Mouse (Mus musculus): ENCODE results near the gene Plcl1. TPM values are rescaled to one million over a fixed set of nuclear protein-coding genes. Genes with fewer than 3 reads are reported as not detected.
"Not testable (repeated sequence)": the region's sequence is repeated elsewhere in the genome, so short reads cannot be mapped to it uniquely, and the experiment has no call there.

Plcl1 gene
- polyA plus RNA-seq, 1 experiment from 2014 or later: 4.1 TPM

DNA sequence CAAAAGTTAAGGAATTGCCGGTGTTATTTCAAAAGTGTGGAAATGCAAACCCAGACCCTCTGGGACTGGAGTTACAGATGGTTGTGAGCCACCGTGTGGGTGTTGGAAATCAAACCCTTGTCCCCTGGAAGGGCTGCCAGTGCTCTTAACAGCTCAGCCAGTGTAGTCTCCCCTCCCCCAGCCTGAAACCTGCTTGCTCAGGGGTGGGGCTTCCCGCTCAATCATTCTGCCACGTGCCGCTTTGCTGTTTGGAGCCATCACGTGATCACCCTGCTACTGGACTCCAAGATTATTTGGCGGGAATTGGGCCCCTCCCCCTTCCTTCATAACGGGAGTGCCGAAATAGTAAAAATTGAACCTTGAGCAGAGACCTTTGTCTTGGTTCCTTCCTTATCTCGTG, 81.7 kb downstream of the Plcl1 start:
- not testable (repeated sequence) for H3K27me3 ChIP-seq (replicated peaks); H3K4me2 ChIP-seq; ATAC-seq (ENCODE audit: low FRiP score); H3K9ac ChIP-seq (replicated peaks); H3K4me1 ChIP-seq; H3K36me3 ChIP-seq; H3K4me3 ChIP-seq (replicated peaks); H3K9me3 ChIP-seq (replicated peaks); H3K27ac ChIP-seq (replicated peaks)
- 88% methylated on average over 10 of the region's 10 CpGs for WGBS

- 86% methylated on average over 2 of the region's 2 CpGs for WGBS
- no peak for ATAC-seq (ENCODE audit: low FRiP score)
- H3K36me3 ChIP-seq: no peaks in the 10 kb centered on the region
- H3K4me3 ChIP-seq (replicated peaks): no peak overlapping the region
- no peaks in the 10 kb centered on the region for H3K9me3 ChIP-seq (replicated peaks)
- H3K27me3 ChIP-seq (replicated peaks): no peaks in the 10 kb centered on the region
- no peak overlapping the region for H3K27ac ChIP-seq (replicated peaks)
- H3K4me2 ChIP-seq: no peak overlapping the region
- H3K4me1 ChIP-seq: peaks cover 4% of the 10 kb centered on the region; the same call in 1 of the 2 replicates
- H3K9ac ChIP-seq (replicated peaks): no peak overlapping the region
These were observed 82.5 kb downstream of the Plcl1 start for GRCm38 (mm10) chr1:55488261-55488660.

- no peak overlapping the region for H3K4me3 ChIP-seq (replicated peaks)
- H3K36me3 ChIP-seq: no peaks in the 10 kb centered on the region
- H3K4me1 ChIP-seq: peaks cover 4% of the 10 kb centered on the region; the same call in 1 of the 2 replicates
- no peak overlapping the region for H3K27ac ChIP-seq (replicated peaks)
- no peaks in the 10 kb centered on the region for H3K9me3 ChIP-seq (replicated peaks)
- H3K9ac ChIP-seq (replicated peaks): no peak overlapping the region
- WGBS: 37% methylated on average over 6 of the region's 6 CpGs
- H3K4me2 ChIP-seq: no peak overlapping the region
- no peak; the same call in 1 of the 2 replicates for ATAC-seq (ENCODE audit: low FRiP score)
- no peaks in the 10 kb centered on the region for H3K27me3 ChIP-seq (replicated peaks)
These were observed 83.6 kb downstream of the Plcl1 start for GRCm38 (mm10) chr1:55489355-55489754.

DNA sequence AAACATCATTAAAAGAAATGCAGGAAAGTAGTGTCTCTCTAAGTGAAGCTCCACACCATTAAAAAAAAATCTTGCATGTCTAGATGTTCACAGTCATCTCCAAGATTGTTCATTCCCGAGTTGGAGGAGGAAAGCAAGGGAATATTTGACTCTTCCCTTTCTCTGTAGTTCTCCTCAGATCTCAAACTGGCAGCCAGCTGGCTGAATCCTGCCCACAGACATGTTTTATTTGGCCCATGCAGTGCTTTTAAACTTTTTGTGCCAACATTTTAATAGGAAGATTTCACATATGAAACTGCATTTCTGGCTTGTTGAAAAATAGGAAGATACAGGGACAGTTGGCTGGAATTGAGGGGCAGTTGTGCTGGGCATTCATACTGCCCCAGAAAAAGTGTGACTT, 94.2 kb downstream of the Plcl1 start:
- WGBS: 76% methylated on average over 1 of the region's 1 CpGs
- H3K4me2 ChIP-seq: no peak overlapping the region
- no peaks in the 10 kb centered on the region for H3K36me3 ChIP-seq
- ATAC-seq (ENCODE audit: low FRiP score): no peak
- no peaks in the 10 kb centered on the region for H3K27me3 ChIP-seq (replicated peaks)
- no peak overlapping the region; the same call in 1 of the 2 replicates for H3K27ac ChIP-seq (replicated peaks)
- H3K9me3 ChIP-seq (replicated peaks): no peaks in the 10 kb centered on the region
- H3K4me3 ChIP-seq (replicated peaks): no peak overlapping the region
- H3K4me1 ChIP-seq: peaks cover 8% of the 10 kb centered on the region; the same call in 1 of the 2 replicates
- no peak overlapping the region for H3K9ac ChIP-seq (replicated peaks)

GRCm38 (mm10) chr1:55500981-55501682, 95.4 kb downstream of the Plcl1 start:
- no peak overlapping the region for H3K27ac ChIP-seq (replicated peaks)
- no peaks in the 10 kb centered on the region for H3K9me3 ChIP-seq (replicated peaks)
- no peaks in the 10 kb centered on the region for H3K36me3 ChIP-seq
- H3K27me3 ChIP-seq (replicated peaks): no peaks in the 10 kb centered on the region
- no peak overlapping the region for H3K4me2 ChIP-seq
- ATAC-seq (ENCODE audit: low FRiP score): peak; percentile 63; the same call in 1 of the 2 replicates
- peaks cover 8% of the 10 kb centered on the region; the same call in 1 of the 2 replicates for H3K4me1 ChIP-seq
- WGBS: 42% methylated on average over 2 of the region's 2 CpGs
- H3K4me3 ChIP-seq (replicated peaks): no peak overlapping the region
- no peak overlapping the region for H3K9ac ChIP-seq (replicated peaks)

- H3K27me3 ChIP-seq (replicated peaks): no peaks in the 10 kb centered on the region
- WGBS: 89% methylated on average over 4 of the region's 4 CpGs
- H3K9me3 ChIP-seq (replicated peaks): no peaks in the 10 kb centered on the region
- H3K36me3 ChIP-seq: no peaks in the 10 kb centered on the region
- peaks cover 4% of the 10 kb centered on the region; the same call in 1 of the 2 replicates for H3K4me1 ChIP-seq
- no peak overlapping the region for H3K9ac ChIP-seq (replicated peaks)
- ATAC-seq (ENCODE audit: low FRiP score): no peak
- no peak overlapping the region for H3K4me3 ChIP-seq (replicated peaks)
- no peak overlapping the region for H3K4me2 ChIP-seq
- no peak overlapping the region for H3K27ac ChIP-seq (replicated peaks)
These were observed 100.1 kb downstream of the Plcl1 start for GRCm38 (mm10) chr1:55505811-55506210.

DNA sequence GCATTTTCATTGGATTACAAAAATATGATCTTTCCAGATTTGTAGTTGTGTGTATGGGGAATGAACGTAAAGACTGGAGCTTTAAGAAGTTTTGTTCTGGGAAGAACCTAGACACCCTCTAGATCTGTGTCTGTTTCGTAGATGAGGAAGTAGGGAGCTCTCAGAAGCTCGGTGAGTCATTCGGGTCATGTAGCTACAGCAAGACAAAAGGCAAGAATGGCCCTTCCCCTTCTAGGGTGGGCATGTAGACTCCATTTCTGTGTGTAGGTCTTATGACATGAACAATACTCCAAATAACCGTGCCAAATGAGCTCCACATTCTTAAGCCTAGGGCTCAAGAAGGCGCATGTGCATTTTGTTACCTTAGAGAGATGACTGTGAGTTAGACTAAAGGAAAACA, 101.3 kb downstream of the Plcl1 start:
- Histone ChIP-seq H3K36me3 (no peaks in the 10 kb centered on the region), H3K4me2 (no peak overlapping the region), H3K27me3 (replicated peaks) (no peaks in the 10 kb centered on the region), H3K9me3 (replicated peaks) (no peaks in the 10 kb centered on the region), H3K4me1 (no peaks in the 10 kb centered on the region), H3K27ac (replicated peaks) (no peak overlapping the region), H3K4me3 (replicated peaks) (no peak overlapping the region), H3K9ac (replicated peaks) (no peak overlapping the region)
- no peak for ATAC-seq (ENCODE audit: low FRiP score)
- WGBS: 67% methylated on average over 6 of the region's 6 CpGs

DNA sequence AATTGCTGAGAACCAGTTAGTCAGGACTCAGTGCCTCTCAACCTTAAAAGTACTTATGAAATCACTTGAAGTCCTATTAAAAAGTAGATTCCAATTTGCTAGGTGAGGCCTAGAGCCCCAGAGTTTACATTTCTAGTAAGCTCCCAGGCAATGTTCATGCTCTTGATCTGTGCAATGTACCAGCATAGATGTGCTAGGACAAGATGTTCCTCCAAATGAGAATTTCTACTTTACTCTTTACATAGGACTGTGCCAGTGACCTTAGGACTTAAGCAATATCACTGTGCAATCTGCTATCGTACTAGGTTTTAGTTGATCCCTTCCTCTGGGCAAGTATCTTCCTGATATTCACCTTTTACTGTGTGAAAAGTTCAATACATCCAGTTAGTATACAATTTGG, 103.9 kb downstream of the Plcl1 start:
- no peaks in the 10 kb centered on the region for H3K9me3 ChIP-seq (replicated peaks)
- no peaks in the 10 kb centered on the region for H3K27me3 ChIP-seq (replicated peaks)
- H3K4me3 ChIP-seq (replicated peaks): no peak overlapping the region
- no peak for ATAC-seq (ENCODE audit: low FRiP score)
- 94% methylated on average over 1 of the region's 1 CpGs for WGBS
- no peak overlapping the region for H3K9ac ChIP-seq (replicated peaks)
- H3K4me2 ChIP-seq: no peak overlapping the region
- H3K36me3 ChIP-seq: no peaks in the 10 kb centered on the region
- no peak overlapping the region for H3K27ac ChIP-seq (replicated peaks)
- H3K4me1 ChIP-seq: no peaks in the 10 kb centered on the region

DNA sequence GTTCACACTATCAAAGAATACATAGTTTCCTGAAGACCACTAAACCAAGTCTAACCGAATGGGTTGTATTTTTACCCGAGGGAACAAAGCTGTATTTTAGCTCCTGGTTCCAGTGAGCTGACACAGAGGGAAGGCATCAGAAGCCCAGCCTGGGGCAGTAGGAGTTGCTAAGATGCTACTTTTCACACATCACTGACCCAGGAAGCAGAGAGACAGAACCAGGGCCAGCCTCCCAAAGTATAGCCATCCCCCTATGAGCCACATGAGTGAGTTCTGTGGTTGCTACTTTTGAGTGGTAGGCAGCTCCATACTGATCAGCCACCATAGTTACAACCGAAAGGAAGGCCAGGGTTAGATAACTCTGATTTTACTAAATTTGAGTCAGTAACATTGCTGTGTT, 106.4 kb downstream of the Plcl1 start:
- Histone ChIP-seq H3K9me3 (replicated peaks) (no peaks in the 10 kb centered on the region), H3K4me3 (replicated peaks) (no peak overlapping the region), H3K27ac (replicated peaks) (no peak overlapping the region), H3K4me2 (no peak overlapping the region), H3K9ac (replicated peaks) (no peak overlapping the region), H3K27me3 (replicated peaks) (no peaks in the 10 kb centered on the region), H3K4me1 (no peaks in the 10 kb centered on the region), H3K36me3 (no peaks in the 10 kb centered on the region)
- 78% methylated on average over 3 of the region's 3 CpGs for WGBS
- no peak for ATAC-seq (ENCODE audit: low FRiP score)

- no CpG with 5 or more reads among the region's 2 CpGs for WGBS
- not testable (repeated sequence) for H3K27ac ChIP-seq (replicated peaks); H3K36me3 ChIP-seq; ATAC-seq (ENCODE audit: low FRiP score); H3K4me3 ChIP-seq (replicated peaks); H3K9me3 ChIP-seq (replicated peaks); H3K4me1 ChIP-seq; H3K27me3 ChIP-seq (replicated peaks); H3K9ac ChIP-seq (replicated peaks); H3K4me2 ChIP-seq
These were observed 107.1 kb downstream of the Plcl1 start for GRCm38 (mm10) chr1:55512799-55513198.

DNA sequence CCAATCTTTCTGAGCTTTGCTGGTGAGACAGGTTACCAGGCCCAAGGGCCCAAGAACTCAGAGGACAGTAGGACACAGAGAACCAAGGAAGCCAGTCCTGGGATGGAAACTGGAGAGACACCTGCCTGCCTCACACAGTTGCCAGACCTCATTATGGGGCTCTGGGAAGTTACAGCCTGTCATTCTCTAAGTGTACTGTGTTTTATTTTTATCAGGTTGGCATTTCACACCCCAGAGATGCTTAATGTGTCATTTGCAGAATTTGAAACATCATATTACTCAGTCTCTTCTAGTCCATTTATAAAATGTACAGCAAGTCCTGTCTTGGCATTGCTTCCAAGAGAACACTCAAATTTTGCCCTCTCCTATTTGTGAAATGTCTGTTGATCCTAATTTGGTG, 111.5 kb downstream of the Plcl1 start:
- no peak overlapping the region for H3K27ac ChIP-seq (replicated peaks)
- H3K4me1 ChIP-seq: no peaks in the 10 kb centered on the region
- no peaks in the 10 kb centered on the region for H3K9me3 ChIP-seq (replicated peaks)
- H3K9ac ChIP-seq (replicated peaks): no peak overlapping the region
- no peak for ATAC-seq (ENCODE audit: low FRiP score)
- H3K36me3 ChIP-seq: no peaks in the 10 kb centered on the region
- no peaks in the 10 kb centered on the region for H3K27me3 ChIP-seq (replicated peaks)
- H3K4me3 ChIP-seq (replicated peaks): no peak overlapping the region
- no peak overlapping the region for H3K4me2 ChIP-seq

GRCm38 (mm10) chr1:55523966-55524365, 118.2 kb downstream of the Plcl1 start:
- 95% methylated on average over 1 of the region's 1 CpGs for WGBS
- no peaks in the 10 kb centered on the region for H3K27me3 ChIP-seq (replicated peaks)
- H3K36me3 ChIP-seq: no peaks in the 10 kb centered on the region
- ATAC-seq (ENCODE audit: low FRiP score): no peak
- H3K9ac ChIP-seq (replicated peaks): no peak overlapping the region
- no peak overlapping the region for H3K4me2 ChIP-seq
- H3K4me1 ChIP-seq: no peaks in the 10 kb centered on the region
- no peak overlapping the region for H3K27ac ChIP-seq (replicated peaks)
- no peak overlapping the region for H3K4me3 ChIP-seq (replicated peaks)
- no peaks in the 10 kb centered on the region for H3K9me3 ChIP-seq (replicated peaks)

Measured in neural tube, embryonic 15.5 days (tissue).